Mouse (Mus musculus): ENCODE data around the gene Eid1. TPM values are rescaled to one million over a fixed set of nuclear protein-coding genes. Genes with fewer than 3 reads are reported as not detected.

Eid1 gene
- polyA plus RNA-seq, 1 experiment from 2014 or later = 543 TPM

GRCm38 (mm10) chr2:125704907-125705631 is 32.2 kb downstream of the Eid1 start:
- Histone ChIP-seq H3K9me3 (ENCODE audit: control insufficient read depth, low read length) (no peaks in the 10 kb centered on the region), H3K4me2 (ENCODE audit: low read length) (no peak overlapping the region), H3K4me3 (replicated peaks; ENCODE audit: low read depth, low read length) (no peak overlapping the region), H3K9ac (replicated peaks; ENCODE audit: low read length) (no peak overlapping the region; the same call in 1 of the 2 replicates), H3K4me1 (ENCODE audit: control insufficient read depth, insufficient read depth, low read length) (peaks cover 9% of the 10 kb centered on the region; the same call in 1 of the 2 replicates), H3K27me3 (ENCODE audit: control insufficient read depth, insufficient read depth, low read length) (no peaks in the 10 kb centered on the region), H3K27ac (replicated peaks; ENCODE audit: low read depth, low read length) (peak overlapping the region; percentile 46), H3K36me3 (ENCODE audit: control insufficient read depth, insufficient read depth, low read length) (no peaks in the 10 kb centered on the region)
- DNase-seq = peak; percentile 80
- WGBS = 22% methylated on average over 12 of the region's 12 CpGs
- ATAC-seq (ENCODE audit: low FRiP score, low TSS enrichment) = peak; percentile 89

GRCm38 (mm10) chr2:125706510-125706921 is 33.6 kb downstream of the Eid1 start:
- ATAC-seq (ENCODE audit: low FRiP score, low TSS enrichment) = no peak
- 73% methylated on average over 5 of the region's 5 CpGs for WGBS

GRCm38 (mm10) chr2:125716599-125716998 is 43.7 kb downstream of the Eid1 start:
- ATAC-seq (ENCODE audit: low FRiP score, low TSS enrichment) = no peak

More at GRCm38 (mm10) chr2:125706510-125706921, 33.6 kb downstream of the Eid1 start:
- Histone ChIP-seq H3K36me3 (ENCODE audit: control insufficient read depth, insufficient read depth, low read length) (no peaks in the 10 kb centered on the region), H3K4me1 (ENCODE audit: control insufficient read depth, insufficient read depth, low read length) (peaks cover 9% of the 10 kb centered on the region; the same call in 1 of the 2 replicates), H3K27ac (replicated peaks; ENCODE audit: low read depth, low read length) (no peak overlapping the region), H3K27me3 (ENCODE audit: control insufficient read depth, insufficient read depth, low read length) (no peaks in the 10 kb centered on the region), H3K4me3 (replicated peaks; ENCODE audit: low read depth, low read length) (no peak overlapping the region), H3K9ac (replicated peaks; ENCODE audit: low read length) (no peak overlapping the region), H3K9me3 (ENCODE audit: control insufficient read depth, low read length) (no peaks in the 10 kb centered on the region), H3K4me2 (ENCODE audit: low read length) (no peak overlapping the region)
- DNase-seq = no peak

GRCm38 (mm10) chr2:125723086-125723407 is 50.2 kb downstream of the Eid1 start:
- peak; percentile 53 for DNase-seq
- WGBS = under 1% methylated on average over 18 of the region's 18 CpGs
- Histone ChIP-seq H3K4me2 (ENCODE audit: low read length) (peak overlapping the region; percentile 99), H3K27ac (replicated peaks; ENCODE audit: low read depth, low read length) (no peak overlapping the region), H3K9me3 (ENCODE audit: control insufficient read depth, low read length) (no peaks in the 10 kb centered on the region), H3K36me3 (ENCODE audit: control insufficient read depth, insufficient read depth, low read length) (no peaks in the 10 kb centered on the region), H3K9ac (replicated peaks; ENCODE audit: low read length) (peak overlapping the region; percentile 68), H3K4me3 (replicated peaks; ENCODE audit: low read depth, low read length) (peak overlapping the region; percentile 46), H3K27me3 (ENCODE audit: control insufficient read depth, insufficient read depth, low read length) (peaks cover 6% of the 10 kb centered on the region), H3K4me1 (ENCODE audit: control insufficient read depth, insufficient read depth, low read length) (peaks cover 19% of the 10 kb centered on the region)
- ATAC-seq (ENCODE audit: low FRiP score, low TSS enrichment) = no peak

More at GRCm38 (mm10) chr2:125716599-125716998, 43.7 kb downstream of the Eid1 start:
- 86% methylated on average over 8 of the region's 8 CpGs for WGBS
- no peak overlapping the region for H3K4me2 ChIP-seq (ENCODE audit: low read length)
- H3K4me3 ChIP-seq (replicated peaks; ENCODE audit: low read depth, low read length) = no peak overlapping the region
- no peak overlapping the region for H3K27ac ChIP-seq (replicated peaks; ENCODE audit: low read depth, low read length)
- no peaks in the 10 kb centered on the region for H3K4me1 ChIP-seq (ENCODE audit: control insufficient read depth, insufficient read depth, low read length)
- H3K9me3 ChIP-seq (ENCODE audit: control insufficient read depth, low read length) = no peaks in the 10 kb centered on the region
- no peak overlapping the region for H3K9ac ChIP-seq (replicated peaks; ENCODE audit: low read length)
- no peaks in the 10 kb centered on the region for H3K27me3 ChIP-seq (ENCODE audit: control insufficient read depth, insufficient read depth, low read length)
- no peaks in the 10 kb centered on the region for H3K36me3 ChIP-seq (ENCODE audit: control insufficient read depth, insufficient read depth, low read length)
- DNase-seq = no peak

GRCm38 (mm10) chr2:125723408-125724085 is 50.7 kb downstream of the Eid1 start:
- under 1% methylated on average over 34 of the region's 34 CpGs for WGBS
- DNase-seq = no peak
- ATAC-seq (ENCODE audit: low FRiP score, low TSS enrichment) = peak; percentile 86
- Histone ChIP-seq H3K4me2 (ENCODE audit: low read length) (peak overlapping the region; percentile 99), H3K4me1 (ENCODE audit: control insufficient read depth, insufficient read depth, low read length) (peaks cover 19% of the 10 kb centered on the region), H3K4me3 (replicated peaks; ENCODE audit: low read depth, low read length) (peak overlapping the region; percentile 46), H3K9ac (replicated peaks; ENCODE audit: low read length) (peak overlapping the region; percentile 68), H3K27me3 (ENCODE audit: control insufficient read depth, insufficient read depth, low read length) (peaks cover 6% of the 10 kb centered on the region), H3K27ac (replicated peaks; ENCODE audit: low read depth, low read length) (peak overlapping the region; percentile 68), H3K36me3 (ENCODE audit: control insufficient read depth, insufficient read depth, low read length) (no peaks in the 10 kb centered on the region), H3K9me3 (ENCODE audit: control insufficient read depth, low read length) (no peaks in the 10 kb centered on the region)

GRCm38 (mm10) chr2:125724086-125724430 is 51.2 kb downstream of the Eid1 start, which contains the start of gene Shc4:
Gene Shc4, minus strand, starts transcription at chr2:125724148.
- Histone ChIP-seq H3K4me1 (ENCODE audit: control insufficient read depth, insufficient read depth, low read length) (peaks cover 19% of the 10 kb centered on the region), H3K36me3 (ENCODE audit: control insufficient read depth, insufficient read depth, low read length) (no peaks in the 10 kb centered on the region), H3K27ac (replicated peaks; ENCODE audit: low read depth, low read length) (peak within 1 kb of the TSS; percentile 68), H3K9ac (replicated peaks; ENCODE audit: low read length) (peak within 1 kb of the TSS; percentile 68), H3K27me3 (ENCODE audit: control insufficient read depth, insufficient read depth, low read length) (peaks cover 6% of the 10 kb centered on the region), H3K4me3 (replicated peaks; ENCODE audit: low read depth, low read length) (peak within 1 kb of the TSS; percentile 46), H3K4me2 (ENCODE audit: low read length) (peak within 1 kb of the TSS; percentile 99), H3K9me3 (ENCODE audit: control insufficient read depth, low read length) (no peaks in the 10 kb centered on the region)
- DNase-seq (peak; percentile 88), ATAC-seq (ENCODE audit: low FRiP score, low TSS enrichment) (peak; percentile 86)
- WGBS = under 1% methylated on average over 15 of the region's 15 CpGs

Other genes starting within 250 kb of the Eid1 start
- 0.09 TPM in 1 of 2 replicates, not detected in the other for gene Gm9913, start 168.0 kb upstream of the Eid1 start, polyA plus RNA-seq (2014; fragmentation: Nextera tagmentation; extraction: Ambion mirVana)
- 1.4 and 4.4 TPM in 2 replicates for gene Fbn1, start 165.1 kb upstream of the Eid1 start, polyA plus RNA-seq (2014; fragmentation: Nextera tagmentation; extraction: Ambion mirVana)
- gene Cep152, start 48.0 kb upstream of the Eid1 start, polyA plus RNA-seq (2014; fragmentation: Nextera tagmentation; extraction: Ambion mirVana) = 2.2 and 3.9 TPM in 2 replicates
- 2.0 and 2.2 TPM in 2 replicates for gene Shc4, start 51.1 kb downstream of the Eid1 start, polyA plus RNA-seq (2014; fragmentation: Nextera tagmentation; extraction: Ambion mirVana)
- 38.3 and 40.2 TPM in 2 replicates for gene Secisbp2l, start 109.8 kb downstream of the Eid1 start, polyA plus RNA-seq (2014; fragmentation: Nextera tagmentation; extraction: Ambion mirVana)
- 28.4 and 29.6 TPM in 2 replicates for gene Galk2, start 186.0 kb downstream of the Eid1 start, polyA plus RNA-seq (2014; fragmentation: Nextera tagmentation; extraction: Ambion mirVana)
- 68.4 and 82.8 TPM in 2 replicates for gene Cops2, start 186.0 kb downstream of the Eid1 start, polyA plus RNA-seq (2014; fragmentation: Nextera tagmentation; extraction: Ambion mirVana)

All from midbrain, embryonic 14.5 days (tissue).